Mouse (Mus musculus): ENCODE measurements around the gene Tapbpl.
"Not testable (repeated sequence)": the region's sequence is repeated elsewhere in the genome, so short reads cannot be mapped to it uniquely, and the experiment has no call there.

The Tapbpl gene

DNA sequence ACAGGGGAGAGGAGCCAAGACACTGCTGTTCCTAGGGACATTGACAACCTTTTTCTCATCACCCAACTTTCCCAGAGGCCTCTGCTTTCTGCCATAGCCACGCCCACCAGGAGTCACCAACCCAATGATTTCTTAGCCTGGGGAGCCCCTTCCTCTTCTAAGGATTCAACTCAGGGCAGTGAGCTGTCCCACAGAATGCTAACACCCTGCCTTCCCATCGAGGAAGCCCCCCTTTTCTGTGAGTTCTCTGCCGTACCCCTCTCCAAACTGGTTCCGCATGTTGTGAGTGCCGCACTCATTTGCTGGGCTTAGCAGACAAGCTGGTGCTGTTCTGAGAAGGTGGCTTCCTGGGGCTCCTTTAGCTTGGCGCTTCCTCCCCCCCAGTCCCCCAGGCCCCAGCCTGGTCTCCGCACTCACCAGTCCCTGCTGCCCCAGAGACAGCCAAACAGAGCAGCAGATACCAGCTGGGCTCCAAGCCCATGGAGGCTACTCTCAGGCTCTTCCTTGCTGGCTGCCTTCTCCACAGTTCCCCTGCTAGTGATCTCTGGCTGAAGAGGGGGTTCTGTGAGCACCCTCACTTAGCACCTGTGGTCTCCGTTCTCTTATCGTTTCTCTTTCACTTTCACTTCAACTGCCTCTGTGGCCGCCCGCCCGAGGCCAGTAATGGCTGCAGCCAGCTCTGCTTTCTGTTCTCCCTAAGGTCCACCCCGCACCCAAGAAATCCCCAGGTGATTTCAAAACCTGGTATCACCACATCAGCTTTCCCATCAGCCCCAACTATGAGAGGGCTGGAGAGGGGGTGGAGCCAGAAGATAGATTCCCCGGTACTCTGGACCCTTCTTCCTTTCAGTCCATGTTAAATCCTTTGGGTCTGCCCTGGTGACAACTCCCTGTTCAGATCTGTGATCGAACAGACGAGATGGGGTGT lies at the start of gene Tapbpl:
Gene Tapbpl (minus strand): TSS at position 744 of the 928 bp plus-strand sequence.
- DNase-seq (ENCODE audit: low spot score in 2 of 2): peak; percentile 78 to 80

DNA sequence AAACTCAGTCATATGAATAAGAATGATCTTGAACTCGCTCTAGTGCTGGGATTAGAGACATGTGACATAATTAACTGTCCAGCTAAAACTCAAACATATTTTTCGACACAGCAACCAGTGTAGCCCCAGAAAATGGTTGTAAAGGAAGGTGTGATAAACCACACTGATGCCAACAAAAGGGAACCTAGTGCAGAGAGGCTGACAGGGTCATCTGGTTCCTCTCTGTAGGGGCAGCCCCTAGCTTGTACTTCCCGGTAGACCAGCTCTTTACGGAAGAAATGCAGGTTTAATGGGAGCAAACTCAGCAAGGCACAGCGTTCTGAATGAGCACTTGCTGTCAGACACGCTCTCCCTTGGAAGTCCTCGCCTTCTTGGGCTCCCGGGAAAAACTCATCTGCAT lies 48.1 kb upstream of the Tapbpl start:
- peak; percentile 19 to 41 for DNase-seq (ENCODE audit: low spot score in 2 of 2)

DNA sequence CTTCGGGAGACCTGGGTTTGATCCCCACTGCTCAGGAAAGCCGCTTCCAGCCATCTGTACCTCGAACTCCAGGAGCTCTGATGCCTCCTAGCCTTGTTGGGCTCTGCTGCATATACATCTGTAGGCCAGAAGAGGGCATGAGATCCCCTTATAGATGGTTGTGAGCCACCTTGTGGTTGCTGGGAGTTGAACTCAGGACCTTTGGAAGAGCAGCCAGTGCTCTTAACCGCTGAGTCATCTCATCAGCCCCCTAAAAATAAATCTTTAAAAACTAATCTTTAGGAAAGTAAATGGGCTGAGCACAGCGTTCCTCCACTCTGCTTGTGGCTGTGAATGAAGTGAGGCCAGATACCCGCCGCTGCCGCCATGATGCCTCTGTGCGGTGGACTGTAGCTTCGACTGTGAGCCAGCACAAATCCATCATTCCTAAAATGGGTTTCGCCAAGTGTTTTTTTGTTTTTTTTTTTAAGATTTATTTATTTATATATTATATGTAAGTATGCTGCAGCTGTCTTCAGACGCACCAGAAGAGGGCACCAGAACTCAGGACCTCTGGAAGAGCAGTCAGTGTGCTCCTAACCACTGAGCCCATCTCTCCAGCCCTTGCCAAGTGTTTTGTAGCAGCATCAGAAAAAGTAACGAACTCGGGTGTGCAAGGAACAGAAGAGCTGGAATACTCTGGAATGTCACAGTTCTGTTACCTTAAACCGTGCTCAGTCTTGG lies 43.3 kb upstream of the Tapbpl start:
- DNase-seq (ENCODE audit: low spot score in 2 of 2): peak in 1 of 2 experiments; percentile 25

DNA sequence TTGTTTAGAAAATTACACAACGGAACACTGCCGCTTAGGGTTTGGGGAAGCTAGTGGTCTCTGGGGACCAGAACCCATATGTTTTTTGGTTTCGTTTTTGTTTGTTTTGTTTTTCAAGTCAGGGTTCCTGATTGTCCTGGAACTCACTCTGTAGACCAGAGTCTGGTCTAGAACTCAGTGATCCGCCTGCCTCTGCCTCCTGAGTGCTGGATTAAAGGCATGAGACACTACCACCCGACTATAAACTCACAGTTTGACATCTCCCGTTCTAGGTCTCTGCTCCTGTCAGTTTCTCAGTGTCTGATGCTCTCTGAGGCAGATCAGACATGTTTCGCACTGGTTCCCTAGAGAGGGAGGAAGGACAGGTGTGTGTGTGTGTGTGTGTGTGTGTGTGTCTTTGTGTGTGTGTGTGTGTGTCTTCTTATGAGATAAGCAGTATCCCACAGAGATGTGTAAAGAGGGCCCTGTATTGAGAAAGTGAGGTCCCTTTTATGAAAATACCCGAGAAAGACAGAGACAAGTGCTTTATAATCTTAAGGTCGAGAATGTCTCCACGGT lies 40.6 kb upstream of the Tapbpl start:
- DNase-seq (ENCODE audit: low spot score in 2 of 2): peak; percentile 56 to 64

DNA sequence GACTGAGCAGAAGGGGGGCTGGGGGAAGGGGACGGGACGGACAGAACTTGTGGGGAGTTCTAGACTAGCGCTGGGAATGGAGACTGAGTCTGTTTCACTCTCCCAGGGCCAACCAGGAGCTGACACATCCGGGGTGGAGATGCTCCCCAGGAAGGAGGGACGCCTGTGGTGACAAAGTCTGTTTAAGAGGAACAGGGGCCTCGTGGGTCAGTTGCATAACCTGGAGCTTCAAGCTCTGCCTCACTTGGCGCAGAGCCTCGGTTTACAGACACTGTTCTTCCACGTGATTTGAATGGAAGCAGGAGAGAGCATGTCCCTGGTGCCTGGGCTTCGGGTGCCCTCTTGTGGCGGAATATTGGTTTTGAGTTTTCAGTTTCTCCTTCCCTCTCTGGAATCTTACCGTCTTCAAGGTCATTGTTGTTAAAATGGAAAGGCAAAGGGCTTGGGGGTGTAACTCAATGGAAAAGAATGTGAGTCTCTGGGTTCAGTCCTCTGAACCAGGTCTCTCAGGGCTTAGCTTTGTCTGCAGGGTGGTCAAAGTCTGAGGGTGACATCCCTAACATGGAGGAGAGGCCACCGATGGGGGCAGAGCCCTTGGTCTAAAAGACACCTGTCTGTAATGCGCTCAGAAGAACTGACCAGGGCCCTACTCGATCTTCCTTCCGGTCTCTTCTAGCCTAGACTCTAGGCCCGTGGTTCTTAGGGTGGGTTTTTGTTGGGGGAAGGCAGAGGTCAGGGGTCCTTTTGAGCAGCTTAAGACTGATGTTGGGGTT lies 40.0 kb upstream of the Tapbpl start:
- peak; percentile 80 to 86 for DNase-seq (ENCODE audit: low spot score in 2 of 2)

DNA sequence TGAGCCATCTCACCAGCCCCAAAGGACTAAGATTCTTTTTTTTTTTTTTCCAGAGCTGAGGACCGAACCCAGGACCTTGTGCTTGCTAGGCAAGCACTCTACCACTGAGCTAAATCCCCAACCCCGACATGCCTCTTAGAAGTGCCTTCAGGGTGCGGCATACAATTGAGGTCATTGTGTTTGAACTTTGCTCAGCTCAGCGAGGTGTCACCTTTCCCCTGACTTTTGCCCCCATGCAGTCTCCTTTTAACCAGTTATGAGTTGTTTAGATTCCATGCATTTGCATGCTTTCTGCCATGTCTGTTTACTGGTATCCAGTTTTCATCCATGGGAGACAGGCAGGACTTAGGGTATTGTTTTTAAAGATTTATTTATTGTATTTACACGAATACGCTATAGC lies 37.1 kb upstream of the Tapbpl start:
- no peak for DNase-seq (ENCODE audit: low spot score in 2 of 2)

DNA sequence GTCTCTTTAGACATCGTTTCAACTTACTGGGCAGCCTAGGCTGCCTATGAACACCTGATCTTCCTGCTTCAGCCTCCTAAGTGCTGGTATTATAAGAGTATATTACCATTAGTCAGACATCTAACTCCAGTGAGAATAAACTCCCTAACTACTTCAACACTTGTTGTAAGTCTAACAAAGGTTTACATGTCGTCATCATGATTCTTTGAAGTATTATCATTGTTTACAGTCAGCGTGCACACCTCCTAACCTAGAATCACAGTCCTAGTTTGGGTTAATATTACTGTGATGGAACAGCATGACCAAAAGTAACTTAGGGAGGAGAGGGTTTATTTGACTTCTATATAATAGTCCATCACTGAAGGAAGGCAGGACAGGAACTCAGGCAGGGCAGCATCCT lies 35.8 kb upstream of the Tapbpl start:
- DNase-seq (ENCODE audit: low spot score in 2 of 2): no peak

DNA sequence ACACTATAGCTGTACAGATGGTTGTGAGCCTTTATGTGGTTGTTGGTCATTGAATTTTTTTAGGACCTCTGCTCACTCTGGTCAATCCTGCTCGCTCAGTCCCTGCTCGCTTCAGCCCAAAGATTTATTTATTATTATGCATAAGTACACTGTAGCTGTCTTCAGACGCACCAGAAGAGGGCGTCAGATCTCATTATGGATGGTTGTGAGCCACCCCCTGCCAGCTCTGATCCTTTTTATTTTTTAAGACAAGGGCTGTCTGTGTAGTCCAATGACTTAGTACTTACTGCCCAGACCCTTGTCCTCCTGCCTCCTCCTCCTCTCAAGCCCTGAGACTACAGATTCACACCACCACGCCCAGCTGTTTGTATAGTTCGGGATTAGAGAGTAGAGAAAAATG lies 34.9 kb upstream of the Tapbpl start:
- DNase-seq (ENCODE audit: low spot score in 2 of 2): not testable (repeated sequence)

DNA sequence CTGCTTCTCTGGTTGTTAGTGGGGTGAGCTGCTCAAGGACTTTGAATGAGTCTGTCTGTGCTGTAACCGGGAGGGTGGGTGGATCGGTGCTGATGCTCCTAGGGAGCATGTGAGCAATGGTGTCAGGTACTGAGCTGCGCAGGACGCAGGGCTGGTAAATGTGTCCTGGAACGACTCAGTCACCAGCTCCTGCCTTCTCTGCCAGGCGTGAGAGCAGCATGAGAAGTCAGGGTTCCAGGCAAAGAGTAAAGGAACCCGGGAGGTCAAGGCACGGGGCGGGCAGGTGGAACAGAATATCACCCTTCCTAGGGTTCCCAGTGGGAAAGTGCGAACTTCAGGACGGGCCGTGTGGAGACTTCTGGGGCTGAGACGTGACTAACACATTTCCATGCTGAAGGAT lies 34.4 kb upstream of the Tapbpl start:
- no peak for DNase-seq (ENCODE audit: low spot score in 2 of 2)

DNA sequence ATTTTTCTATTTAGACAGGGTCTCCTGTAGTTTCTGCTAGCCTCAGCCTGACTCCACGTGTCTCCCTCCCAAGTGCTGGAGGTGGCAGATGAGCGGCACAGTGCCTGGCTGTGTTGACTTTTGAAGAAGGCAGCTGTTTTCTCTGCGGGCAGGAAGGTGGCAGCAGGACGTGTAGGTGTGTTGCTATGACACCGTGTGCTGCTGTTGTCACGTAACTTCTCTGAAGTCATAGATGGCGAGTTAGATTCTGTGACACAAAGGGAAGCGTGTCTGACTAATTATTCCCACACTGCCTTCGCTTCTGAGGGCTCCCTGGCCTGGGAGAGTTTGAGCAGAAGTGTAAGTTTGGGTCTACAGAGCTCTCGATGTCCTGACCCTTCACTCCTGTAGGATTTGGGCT lies 33.6 kb upstream of the Tapbpl start:
- DNase-seq (ENCODE audit: low spot score in 2 of 2): peak; percentile 66

DNA sequence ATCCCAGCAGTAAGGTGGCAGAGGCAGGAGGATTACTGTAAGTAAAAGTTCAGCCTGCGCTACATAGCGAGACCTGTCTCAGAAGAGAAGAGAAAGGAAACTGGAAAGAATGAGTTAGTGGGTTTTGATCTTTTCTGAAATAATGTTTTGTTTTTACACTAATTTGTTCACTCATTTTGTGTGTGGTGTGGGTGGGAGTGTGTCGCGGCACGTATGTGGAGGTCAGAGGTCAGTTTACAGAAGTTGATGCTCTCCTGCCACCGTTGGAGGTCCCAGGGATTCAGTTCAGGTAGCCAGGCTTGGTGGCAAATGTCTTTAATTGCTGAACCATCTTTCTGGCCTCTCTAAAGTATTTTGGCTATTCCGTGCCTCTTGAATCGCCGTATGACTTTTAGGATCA lies 32.6 kb upstream of the Tapbpl start:
- no peak for DNase-seq (ENCODE audit: low spot score in 2 of 2)

DNA sequence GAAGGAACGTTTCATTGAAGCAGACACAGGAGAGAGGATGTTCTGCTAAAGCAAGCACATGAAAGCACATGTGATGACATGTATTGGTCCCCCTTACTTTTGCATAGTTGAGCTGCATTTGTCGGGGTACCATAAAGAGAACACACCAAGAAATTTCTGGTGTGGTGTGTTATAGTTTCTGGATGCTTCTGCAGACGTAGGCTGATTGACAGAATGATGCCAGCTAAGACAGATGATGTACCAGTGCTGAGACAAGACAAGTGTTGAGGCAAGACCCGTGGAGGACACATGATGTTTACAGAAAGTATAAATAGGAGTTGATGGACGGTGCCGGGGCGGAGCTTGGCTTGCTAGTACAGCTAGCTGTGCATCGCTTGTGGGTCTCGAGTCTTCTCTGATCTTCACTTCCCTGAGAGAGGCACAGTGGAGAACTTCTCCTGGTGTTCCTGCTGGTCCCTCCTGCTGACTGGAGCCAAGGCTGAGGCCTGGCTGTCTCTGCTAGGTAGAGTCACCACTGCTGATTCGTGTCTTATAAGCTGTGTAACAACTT lies 28.4 kb upstream of the Tapbpl start:
- no peak for DNase-seq (ENCODE audit: low spot score in 2 of 2)

DNA sequence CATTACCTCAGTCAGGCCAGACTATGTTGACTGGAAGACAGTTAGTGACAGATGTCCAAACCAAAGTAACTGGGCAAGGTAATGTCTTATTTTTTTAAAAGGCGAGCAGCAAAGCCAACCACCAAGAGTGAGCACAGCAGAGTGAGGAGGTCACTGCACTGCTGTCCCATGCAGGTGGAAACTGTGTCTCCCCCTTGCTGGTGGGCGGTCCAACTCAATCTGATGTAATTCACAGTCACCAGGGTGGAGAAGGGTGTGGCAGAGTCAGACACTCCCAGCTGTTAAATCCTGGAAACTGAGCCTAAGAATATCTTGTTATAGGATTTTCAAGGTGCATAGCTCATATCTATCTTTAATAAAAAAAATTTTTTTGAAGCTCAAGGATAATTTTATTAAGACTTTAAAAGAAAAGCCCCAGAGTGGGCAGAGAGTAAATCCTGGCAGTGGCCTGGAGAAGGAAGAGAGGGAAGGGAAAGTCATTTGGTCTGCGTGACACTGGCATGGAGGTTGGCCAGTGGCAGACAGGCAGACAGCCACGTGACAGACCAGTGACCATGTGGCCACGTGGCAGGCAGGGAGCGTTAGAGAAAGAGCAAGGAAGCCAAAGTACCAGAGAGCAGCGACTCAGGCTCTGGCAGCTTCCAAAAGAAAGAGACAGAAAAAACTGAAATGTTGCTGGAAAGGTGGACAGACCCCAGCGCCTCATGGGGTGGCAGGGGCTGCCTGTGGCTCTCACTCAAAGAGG lies 24.7 kb upstream of the Tapbpl start:
- DNase-seq (ENCODE audit: low spot score in 2 of 2): no peak

DNA sequence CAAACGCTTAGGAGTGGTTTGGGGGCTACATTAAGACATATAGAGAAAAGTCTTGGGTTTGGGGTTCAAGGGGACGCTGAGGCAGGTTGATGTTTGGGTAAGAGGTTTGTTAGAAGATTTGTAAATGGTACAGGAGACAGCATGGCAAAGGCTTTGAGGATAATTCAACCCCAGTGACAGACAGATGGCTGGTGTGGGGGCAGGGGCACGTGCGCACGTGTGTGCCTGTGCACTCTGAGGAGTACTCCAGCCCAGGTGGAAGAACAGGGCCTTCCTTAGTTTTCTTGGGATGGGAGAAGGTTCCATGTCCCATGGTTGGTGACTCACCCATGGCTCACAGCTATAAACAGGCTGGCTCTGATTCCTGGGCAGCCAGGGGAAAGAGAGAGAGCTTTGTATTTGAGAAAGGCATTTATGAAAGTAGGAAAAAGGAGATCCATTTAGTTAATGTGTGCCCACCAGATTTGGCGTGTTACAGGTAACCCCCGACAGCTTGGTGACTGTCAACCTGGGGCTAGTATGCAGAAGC lies 23.9 kb upstream of the Tapbpl start:
- DNase-seq (ENCODE audit: low spot score in 2 of 2): no peak

DNA sequence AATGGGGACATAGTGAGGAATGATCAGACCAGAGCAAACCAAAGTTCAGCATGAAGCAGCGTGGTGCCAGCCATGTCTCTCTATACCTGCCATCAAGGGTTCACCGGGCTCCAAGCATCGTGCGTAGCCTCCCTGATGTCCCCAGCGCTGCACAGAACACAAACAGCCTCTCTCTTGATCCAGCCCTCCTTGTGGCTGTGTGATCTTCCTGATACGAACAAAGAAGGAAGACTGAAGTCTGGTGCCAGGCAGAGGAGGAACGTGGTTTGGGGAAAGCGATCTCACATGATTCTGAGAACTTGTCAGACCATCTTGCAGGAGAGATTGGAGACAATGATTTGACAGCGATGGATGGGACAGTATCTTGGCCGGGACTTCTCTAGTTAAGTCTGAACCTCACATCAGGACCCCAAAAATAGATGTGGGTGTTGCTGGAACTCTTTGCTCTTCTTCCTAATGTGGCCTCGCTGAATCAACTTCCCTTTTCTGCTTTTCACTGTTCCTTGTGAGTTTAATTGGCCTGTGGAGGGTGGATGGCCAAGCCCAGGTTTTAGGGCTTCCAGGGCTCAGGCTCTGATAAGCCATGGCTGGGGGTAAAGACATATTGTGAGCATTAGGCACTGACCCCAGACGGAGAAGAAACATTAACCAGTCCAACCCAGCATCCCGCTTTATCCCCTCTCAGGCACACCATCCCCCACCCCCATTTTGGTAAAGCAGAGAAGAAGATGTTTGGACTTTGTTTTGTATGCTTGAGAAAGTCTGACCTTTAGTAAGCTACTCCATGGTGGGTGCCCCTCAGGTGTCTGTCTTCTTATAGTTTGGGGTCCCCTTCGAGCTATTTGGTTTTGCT lies 22.4 kb upstream of the Tapbpl start:
- DNase-seq (ENCODE audit: low spot score in 2 of 2): peak; percentile 54 to 61

DNA sequence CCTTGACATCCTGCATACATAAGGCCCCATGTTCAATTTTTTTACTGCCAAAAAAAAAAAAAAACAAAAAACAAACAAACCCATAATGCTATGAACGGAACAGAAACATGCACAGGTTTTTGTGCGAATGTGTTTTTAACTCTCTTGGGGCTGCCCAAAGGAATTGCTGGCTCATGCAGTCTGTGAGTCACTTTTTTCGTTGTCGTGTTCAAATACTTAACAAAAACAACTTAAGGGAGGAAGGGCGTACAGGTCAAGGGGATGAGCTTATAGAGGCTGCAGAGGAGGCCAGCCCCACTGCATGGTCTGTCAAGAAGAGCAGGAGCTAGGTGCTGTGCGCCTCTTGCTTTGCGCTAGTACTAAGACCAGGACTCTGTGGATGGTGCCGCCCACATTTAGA lies 21.1 kb upstream of the Tapbpl start:
- no peak for DNase-seq (ENCODE audit: low spot score in 2 of 2)

DNA sequence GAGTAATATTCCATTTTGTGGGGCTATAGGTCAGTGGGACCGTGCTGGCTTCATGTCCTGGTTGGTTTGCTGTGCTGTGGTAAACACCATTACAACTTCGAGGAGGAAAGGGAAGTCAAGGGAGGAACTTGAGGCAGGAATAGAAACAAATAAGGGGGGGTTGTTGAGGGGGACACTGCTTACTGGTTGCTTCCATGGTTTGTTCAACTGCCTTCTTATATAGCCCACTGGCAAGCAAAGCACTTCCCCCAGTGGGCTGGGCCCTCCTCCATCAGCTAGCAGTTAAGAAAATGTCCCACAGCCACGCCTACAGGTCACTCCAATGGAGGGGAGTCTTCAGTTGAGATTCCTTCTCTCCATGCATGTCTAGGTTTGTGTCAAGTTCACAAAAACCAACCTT lies 20.6 kb upstream of the Tapbpl start:
- no peak for DNase-seq (ENCODE audit: low spot score in 2 of 2)

DNA sequence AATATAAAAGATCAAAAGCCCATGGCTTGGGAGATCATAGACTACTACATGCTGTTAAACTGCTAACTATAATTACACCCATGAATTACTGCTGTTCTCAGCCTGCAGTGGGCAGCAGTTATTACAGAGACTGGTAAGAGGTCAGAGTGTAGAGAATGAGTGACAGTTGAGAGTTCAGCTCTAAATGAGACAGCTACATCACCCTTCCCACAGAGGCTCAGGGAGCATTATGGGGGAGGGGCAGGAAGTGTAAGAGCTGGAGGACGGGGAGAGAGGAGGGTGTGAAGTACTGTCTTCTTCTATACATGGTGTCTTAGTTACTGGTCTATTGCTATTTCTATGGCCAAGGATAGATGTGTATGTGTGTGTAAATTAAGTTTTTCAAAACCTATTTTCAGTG lies 12.9 kb upstream of the Tapbpl start:
- no peak for DNase-seq (ENCODE audit: low spot score in 2 of 2)

DNA sequence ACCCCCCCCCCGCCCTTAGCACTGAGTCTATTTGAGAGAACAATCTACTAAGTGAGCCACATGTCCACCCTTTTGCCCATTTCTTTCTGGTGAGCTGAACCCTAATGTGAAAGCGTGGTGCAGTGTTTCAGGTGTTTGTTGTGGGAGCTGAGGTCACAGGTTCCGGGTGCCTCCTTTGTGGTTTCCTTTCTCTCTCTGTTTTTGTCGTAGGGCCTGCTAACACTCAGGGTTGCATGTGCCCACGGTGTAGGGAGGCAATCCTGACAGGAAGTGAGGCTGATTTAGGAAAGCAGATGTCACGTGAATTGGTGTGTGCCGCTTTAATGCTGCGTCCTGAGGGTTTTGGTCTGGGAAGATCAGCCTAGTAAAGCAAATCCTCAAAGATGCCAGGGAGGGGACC lies 9.9 kb upstream of the Tapbpl start:
- DNase-seq (ENCODE audit: low spot score in 2 of 2): peak; percentile 63 to 67

DNA sequence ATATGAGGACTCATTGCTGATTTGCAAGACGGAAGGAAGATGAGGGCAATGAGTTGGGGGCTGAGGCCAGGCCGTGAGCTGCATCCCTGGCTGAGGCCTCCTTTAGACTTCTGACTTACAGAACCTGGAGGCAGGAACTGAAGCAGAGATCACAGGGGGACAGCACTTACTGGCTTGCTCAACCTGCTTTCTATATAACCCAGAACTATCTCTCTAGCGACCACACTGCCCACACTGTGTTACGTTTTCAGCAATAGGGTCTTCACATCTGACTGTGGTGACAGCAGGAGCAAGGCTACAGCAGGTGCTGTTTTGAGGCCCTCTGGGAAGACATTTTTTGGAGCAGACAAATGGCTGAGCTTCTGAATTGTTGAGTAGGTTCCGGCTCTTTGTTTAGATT lies 9.0 kb upstream of the Tapbpl start:
- DNase-seq (ENCODE audit: low spot score in 2 of 2): no peak
